Mouse (Mus musculus): ENCODE measurements at regions not wholly inside any gene's neighbourhood (a gene's known extent, or its start where the extent isn't known, plus 50 kb on each side); places are given as distances from the start of the nearest gene placed in this dataset.
A peak's percentile ranks its signal among the peaks of the same experiment; 100 is the strongest.

- DNase-seq: no peak
Observed at GRCm38 (mm10) chr6:143554946-143555345, 387.9 kb downstream of the Etnk1 start.

GRCm38 (mm10) chr6:143558046-143558884, 391.2 kb downstream of the Etnk1 start:
- no peak for DNase-seq

GRCm38 (mm10) chr6:143559316-143559715, 392.3 kb downstream of the Etnk1 start:
- no peak for DNase-seq

- no peak for DNase-seq
Observed at GRCm38 (mm10) chr6:143561316-143562088, 394.5 kb downstream of the Etnk1 start.

- DNase-seq: no peak
Observed at GRCm38 (mm10) chr6:143571356-143572115, 404.5 kb downstream of the Etnk1 start.

- no peak for DNase-seq
Observed at GRCm38 (mm10) chr6:143579223-143579622, 412.2 kb downstream of the Etnk1 start.

GRCm38 (mm10) chr6:143589666-143590065, 422.6 kb downstream of the Etnk1 start:
- no peak for DNase-seq

GRCm38 (mm10) chr6:143590231-143590630, 423.2 kb downstream of the Etnk1 start:
- no peak for DNase-seq

GRCm38 (mm10) chr6:143592490-143592889, 425.5 kb downstream of the Etnk1 start:
- no peak for DNase-seq

GRCm38 (mm10) chr6:143595486-143595885, 428.5 kb downstream of the Etnk1 start:
- no peak for DNase-seq

GRCm38 (mm10) chr6:143597414-143597813, 430.4 kb downstream of the Etnk1 start:
- no peak for DNase-seq

- no peak for DNase-seq
Observed at GRCm38 (mm10) chr6:143598916-143599315, 431.9 kb downstream of the Etnk1 start.

GRCm38 (mm10) chr6:143609100-143609499, 442.1 kb downstream of the Etnk1 start:
- DNase-seq: peak; percentile 4

GRCm38 (mm10) chr6:143612966-143613365, 445.9 kb downstream of the Etnk1 start:
- DNase-seq: no peak

GRCm38 (mm10) chr6:143614431-143614987, 447.5 kb downstream of the Etnk1 start:
- no peak for DNase-seq

- DNase-seq: no peak
Observed at GRCm38 (mm10) chr6:143615361-143615760, 448.3 kb downstream of the Etnk1 start.

GRCm38 (mm10) chr6:143616386-143616785, 449.4 kb downstream of the Etnk1 start:
- no peak for DNase-seq

GRCm38 (mm10) chr6:143618558-143618957, 451.5 kb downstream of the Etnk1 start:
- DNase-seq: no peak

- no peak for DNase-seq
Observed at GRCm38 (mm10) chr6:143620583-143620982, 453.6 kb downstream of the Etnk1 start.

- DNase-seq: no peak
Observed at GRCm38 (mm10) chr6:143622161-143622560, 455.1 kb downstream of the Etnk1 start.

GRCm38 (mm10) chr6:143624901-143625300, 457.9 kb downstream of the Etnk1 start:
- DNase-seq: no peak

GRCm38 (mm10) chr6:143631581-143631980, 464.6 kb downstream of the Etnk1 start:
- DNase-seq: no peak

- DNase-seq: peak; percentile 7
Observed at GRCm38 (mm10) chr6:143633710-143634109, 466.7 kb downstream of the Etnk1 start.

Data from kidney, adult 11 months (tissue).